Mouse (Mus musculus) bone marrow macrophage, adult 2 months (primary cell): Measurements from ENCODE around the gene Ano9.

Source experiments
- CTCF ChIP-seq: IDR thresholded peaks from 2 replicates; pipeline ENCODE4 v1.5.1; 2012; ENCODE audit warnings: low read depth, mild to moderate bottlenecking, low read length, moderate library complexity
- POLR2A ChIP-seq: IDR thresholded peaks from 2 replicates; pipeline ENCODE4 v1.6.1; 2012; ENCODE audit warnings: mild to moderate bottlenecking, low read depth, low read length, borderline replicate concordance

GRCm38 (mm10) chr7:141092051-141092735, 25.4 kb downstream of the Ano9 start:
- TF ChIP-seq CTCF = no peak
- no peak for TF ChIP-seq POLR2A
